Mouse (Mus musculus) liver, adult 2 months (tissue): ENCODE data around the gene Gm10959.

ENCODE experiments used
- CTCF ChIP-seq: fragments of 200-500 bp; IDR thresholded peaks from 2 replicates; pipeline ENCODE4 v1.5.1; 2011; ENCODE audit warnings: low read depth, low read length, control low read depth
- POLR2A ChIP-seq: fragments of 200-500 bp; IDR thresholded peaks from 2 replicates; pipeline ENCODE4 v1.6.1; 2011; ENCODE audit warnings: low read length, control low read depth; ENCODE audit not compliant: insufficient read depth; ENCODE audit errors: extremely low read depth

DNA sequence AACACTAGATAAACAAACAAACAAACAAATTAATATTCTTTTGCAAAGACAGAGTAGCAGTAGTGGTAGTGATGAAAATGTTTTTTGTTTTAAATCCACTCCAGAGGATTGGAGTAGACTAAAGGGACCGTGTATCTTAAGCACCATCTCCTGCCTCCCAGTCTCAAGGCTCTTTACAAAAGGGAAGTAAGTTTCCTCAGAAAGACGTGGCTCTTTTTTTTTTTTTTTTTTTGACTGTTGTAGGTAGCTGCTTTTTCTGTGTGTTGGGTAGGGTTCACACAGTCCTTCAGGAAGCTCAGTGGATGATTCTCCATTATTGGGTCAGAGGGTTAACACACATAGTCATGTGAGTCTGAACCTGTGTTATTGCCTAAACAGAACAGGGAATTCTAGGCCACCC lies 488 bp downstream of the Gm10959 start:
- no peak for TF ChIP-seq POLR2A
- TF ChIP-seq CTCF = no peak
